Mouse (Mus musculus): ENCODE results near the gene Maml1. TPM values are rescaled to one million over a fixed set of nuclear protein-coding genes. Genes with fewer than 3 reads are reported as not detected.
"Not testable (repeated sequence)": the region's sequence is repeated elsewhere in the genome, so short reads cannot be mapped to it uniquely, and the experiment has no call there.

Maml1 gene
- 10 to 100 TPM in 3 of 4 experiments, 1 to 10 TPM in 1; 9.9 to 11.1 (median 10.6) TPM for total RNA-seq (2022)

GRCm38 (mm10) chr11:50292190-50292855, at the start of gene Maml1:
TSS of gene Maml1 (minus strand) at chr11:50292311.
- peak; percentile 97 for DNase-seq (ENCODE audit: low spot score in 2 of 2)

GRCm38 (mm10) chr11:50336891-50337290, 44.8 kb upstream of the Maml1 start:
- DNase-seq (ENCODE audit: low spot score in 2 of 2) = no peak

GRCm38 (mm10) chr11:50336126-50336525, 44.0 kb upstream of the Maml1 start:
- no peak for DNase-seq (ENCODE audit: low spot score in 2 of 2)

- no peak for DNase-seq (ENCODE audit: low spot score in 2 of 2)
These were observed 41.1 kb upstream of the Maml1 start for GRCm38 (mm10) chr11:50333181-50333580.

- no peak for DNase-seq (ENCODE audit: low spot score in 2 of 2)
These were observed 37.3 kb upstream of the Maml1 start for GRCm38 (mm10) chr11:50329378-50329777.

GRCm38 (mm10) chr11:50328075-50328625, 36.0 kb upstream of the Maml1 start:
- no peak for DNase-seq (ENCODE audit: low spot score in 2 of 2)

GRCm38 (mm10) chr11:50326302-50326966, 34.3 kb upstream of the Maml1 start:
- no peak for DNase-seq (ENCODE audit: low spot score in 2 of 2)

GRCm38 (mm10) chr11:50325496-50326301, 33.6 kb upstream of the Maml1 start, which contains the start of gene Canx:
TSS of gene Canx (minus strand) at chr11:50325673.
- peak; percentile 99 for DNase-seq (ENCODE audit: low spot score in 2 of 2)

- DNase-seq (ENCODE audit: low spot score in 2 of 2) = no peak
These were observed 32.8 kb upstream of the Maml1 start for GRCm38 (mm10) chr11:50324751-50325471.

- DNase-seq (ENCODE audit: low spot score in 2 of 2) = no peak
These were observed 31.7 kb upstream of the Maml1 start for GRCm38 (mm10) chr11:50323843-50324242.

- no peak for DNase-seq (ENCODE audit: low spot score in 2 of 2)
These were observed 30.2 kb upstream of the Maml1 start for GRCm38 (mm10) chr11:50322345-50322744.

- DNase-seq (ENCODE audit: low spot score in 2 of 2) = no peak
These were observed 29.1 kb upstream of the Maml1 start for GRCm38 (mm10) chr11:50321239-50321638.

- DNase-seq (ENCODE audit: low spot score in 2 of 2) = not testable (repeated sequence)
These were observed 27.2 kb upstream of the Maml1 start for GRCm38 (mm10) chr11:50319343-50319742.

- no peak for DNase-seq (ENCODE audit: low spot score in 2 of 2)
These were observed 20.7 kb upstream of the Maml1 start for GRCm38 (mm10) chr11:50312803-50313202.

GRCm38 (mm10) chr11:50303406-50303805, 11.3 kb upstream of the Maml1 start:
- DNase-seq (ENCODE audit: low spot score in 2 of 2) = no peak

GRCm38 (mm10) chr11:50291321-50292165, 568 bp downstream of the Maml1 start:
- no peak for DNase-seq (ENCODE audit: low spot score in 2 of 2)

- no peak for DNase-seq (ENCODE audit: low spot score in 2 of 2)
These were observed 1.5 kb downstream of the Maml1 start for GRCm38 (mm10) chr11:50290486-50291225.

GRCm38 (mm10) chr11:50286428-50286827, 5.7 kb downstream of the Maml1 start:
- DNase-seq (ENCODE audit: low spot score in 2 of 2) = no peak

- DNase-seq (ENCODE audit: low spot score in 2 of 2) = no peak
These were observed 6.4 kb downstream of the Maml1 start for GRCm38 (mm10) chr11:50285696-50286095.

All from left cerebral cortex, adult 8-10 months (tissue).